Mouse (Mus musculus) lung, postnatal 36 days (tissue): ENCODE results near the gene Mad2l1bp.

Source experiments
- DNase-seq: peaks from one replicate; pipeline ENCODE4 v3.0.0; 2022; ENCODE audit warnings: mixed read lengths

Gene Mad2l1bp

GRCm38 (mm10) chr17:46143578-46144423 is 9.6 kb downstream of the Mad2l1bp start, which contains the start of gene Rsph9:
Gene Rsph9 (minus strand): TSS chr17:46144216.
- DNase-seq, result peak; percentile 96

GRCm38 (mm10) chr17:46139872-46140271 is 13.5 kb downstream of the Mad2l1bp start:
- no peak for DNase-seq

GRCm38 (mm10) chr17:46138563-46139236 is 14.7 kb downstream of the Mad2l1bp start:
- peak; percentile 67 for DNase-seq

GRCm38 (mm10) chr17:46132862-46133261 is 20.5 kb downstream of the Mad2l1bp start:
- no peak for DNase-seq

GRCm38 (mm10) chr17:46132058-46132718 is 21.2 kb downstream of the Mad2l1bp start:
- DNase-seq, result peak; percentile 88

GRCm38 (mm10) chr17:46129741-46130498 is 23.4 kb downstream of the Mad2l1bp start:
- DNase-seq, result peak; percentile 65

- no peak for DNase-seq
Observed at GRCm38 (mm10) chr17:46127814-46128493, 25.4 kb downstream of the Mad2l1bp start.

- DNase-seq, result peak; percentile 87
Observed at GRCm38 (mm10) chr17:46126608-46127007, 26.7 kb downstream of the Mad2l1bp start.

- no peak for DNase-seq
Observed at GRCm38 (mm10) chr17:46123953-46124700, 29.2 kb downstream of the Mad2l1bp start.

- no peak for DNase-seq
Observed at GRCm38 (mm10) chr17:46123285-46123684, 30.1 kb downstream of the Mad2l1bp start.

- DNase-seq, result no peak
Observed at GRCm38 (mm10) chr17:46122791-46123190, 30.6 kb downstream of the Mad2l1bp start.

GRCm38 (mm10) chr17:46119641-46120040 is 33.7 kb downstream of the Mad2l1bp start:
- DNase-seq, result no peak

- DNase-seq, result no peak
Observed at GRCm38 (mm10) chr17:46118423-46118850, 34.9 kb downstream of the Mad2l1bp start.

- no peak for DNase-seq
Observed at GRCm38 (mm10) chr17:46117623-46118422, 35.5 kb downstream of the Mad2l1bp start.

GRCm38 (mm10) chr17:46116881-46117280 is 36.5 kb downstream of the Mad2l1bp start:
- DNase-seq, result peak; percentile 59

GRCm38 (mm10) chr17:46116138-46116537 is 37.2 kb downstream of the Mad2l1bp start:
- no peak for DNase-seq

GRCm38 (mm10) chr17:46115489-46115888 is 37.9 kb downstream of the Mad2l1bp start:
- DNase-seq, result peak; percentile 87

- peak; percentile 86 for DNase-seq
Observed at GRCm38 (mm10) chr17:46110402-46111289, 42.7 kb downstream of the Mad2l1bp start, which contains the start of gene Mrps18a. Gene Mrps18a (plus strand): TSS chr17:46110986.

GRCm38 (mm10) chr17:46108286-46108685 is 45.1 kb downstream of the Mad2l1bp start:
- no peak for DNase-seq
